In the genomic region with DNA sequence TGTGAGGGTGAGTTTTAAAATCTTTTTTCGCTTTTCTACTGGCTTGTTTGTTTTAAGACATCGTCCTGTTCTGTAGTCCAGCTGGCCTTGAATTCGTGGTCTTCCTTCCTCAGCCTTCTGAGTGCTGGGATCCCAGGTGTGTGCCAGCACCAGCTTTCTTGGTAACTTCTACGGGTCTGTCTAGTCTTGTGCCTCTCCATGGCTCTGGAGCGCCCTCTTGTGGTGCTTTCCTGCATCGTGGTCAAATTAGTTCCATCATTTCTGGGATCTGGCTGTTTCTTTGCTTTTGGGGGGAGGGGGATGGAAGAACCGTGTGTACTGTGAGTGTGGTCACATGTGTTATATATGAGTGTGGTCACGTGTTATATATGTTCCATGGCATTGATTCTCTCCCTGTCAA, we compare ENCODE assay signal across 8 mouse cellular contexts. TPM values are rescaled to one million over a fixed set of nuclear protein-coding genes. Genes with fewer than 3 reads are reported as not detected.
DNase-seq lines count a peak whose midpoint lies in the region; ATAC-seq lines count a peak whose summit lies in the region.

No protein-coding gene starts in this region.

- H3K4me3 ChIP-seq in embryonic facial prominence, embryonic 11.5 days (ENCODE audit: low read depth, low read length) = no peak overlapping the region
- no peak overlapping the region for H3K4me3 ChIP-seq in kidney, embryonic 15.5 days (replicated peaks)
- H3K4me3 ChIP-seq in liver, embryonic 11.5 days (ENCODE audit: low read depth, low read length) = no peak overlapping the region
- H3K4me3 ChIP-seq in neural tube, embryonic 11.5 days (ENCODE audit: low read depth, low read length) = no peak overlapping the region
- no peak overlapping the region for H3K4me3 ChIP-seq in stomach, embryonic 14.5 days (ENCODE audit: low read depth, low read length)

- no peaks in the 10 kb centered on the region for H3K27me3 ChIP-seq in embryonic facial prominence, embryonic 11.5 days (ENCODE audit: control insufficient read depth, insufficient read depth, low read length)
- no peaks in the 10 kb centered on the region for H3K27me3 ChIP-seq in kidney, embryonic 15.5 days
- no peaks in the 10 kb centered on the region for H3K27me3 ChIP-seq in liver, embryonic 11.5 days (replicated peaks; ENCODE audit: control insufficient read depth, insufficient read depth, low read length)
- H3K27me3 ChIP-seq in neural tube, embryonic 11.5 days (ENCODE audit: control insufficient read depth, insufficient read depth, low read length) = no peaks in the 10 kb centered on the region
- no peaks in the 10 kb centered on the region for H3K27me3 ChIP-seq in stomach, embryonic 14.5 days (ENCODE audit: control insufficient read depth, insufficient read depth, low read length)

- H3K4me2 ChIP-seq in embryonic facial prominence, embryonic 11.5 days (ENCODE audit: low read depth, low read length) = no peak overlapping the region
- H3K4me2 ChIP-seq in kidney, embryonic 15.5 days = no peak overlapping the region
- H3K4me2 ChIP-seq in liver, embryonic 11.5 days = no peak overlapping the region
- no peak overlapping the region for H3K4me2 ChIP-seq in neural tube, embryonic 11.5 days (ENCODE audit: low read depth)
- H3K4me2 ChIP-seq in stomach, embryonic 14.5 days (replicated peaks; ENCODE audit: low read depth, low read length) = no peak overlapping the region

- H3K4me1 ChIP-seq in embryonic facial prominence, embryonic 11.5 days (ENCODE audit: control insufficient read depth, insufficient read depth, low read length) = no peaks in the 10 kb centered on the region
- no peaks in the 10 kb centered on the region for H3K4me1 ChIP-seq in kidney, embryonic 15.5 days
- H3K4me1 ChIP-seq in liver, embryonic 11.5 days (replicated peaks; ENCODE audit: control insufficient read depth, insufficient read depth, low read length) = no peaks in the 10 kb centered on the region
- H3K4me1 ChIP-seq in neural tube, embryonic 11.5 days (ENCODE audit: control insufficient read depth, insufficient read depth, low read length) = no peaks in the 10 kb centered on the region
- no peaks in the 10 kb centered on the region for H3K4me1 ChIP-seq in stomach, embryonic 14.5 days (ENCODE audit: control insufficient read depth, insufficient read depth, low read length)

- H3K9ac ChIP-seq in embryonic facial prominence, embryonic 11.5 days (replicated peaks; ENCODE audit: low read length) = no peak overlapping the region
- H3K9ac ChIP-seq in kidney, embryonic 15.5 days = no peak overlapping the region
- H3K9ac ChIP-seq in liver, embryonic 11.5 days (ENCODE audit: low read depth, low read length) = no peak overlapping the region
- H3K9ac ChIP-seq in neural tube, embryonic 11.5 days (ENCODE audit: low read length) = no peak overlapping the region
- no peak overlapping the region for H3K9ac ChIP-seq in stomach, embryonic 14.5 days (replicated peaks; ENCODE audit: low read depth, low read length)

- H3K36me3 ChIP-seq in embryonic facial prominence, embryonic 11.5 days (replicated peaks; ENCODE audit: control insufficient read depth, insufficient read depth, low read depth, low read length) = peaks cover 3% of the 10 kb centered on the region
- peaks cover 24% of the 10 kb centered on the region for H3K36me3 ChIP-seq in kidney, embryonic 15.5 days
- peaks cover 4% of the 10 kb centered on the region; the same call in 1 of the 2 replicates for H3K36me3 ChIP-seq in liver, embryonic 11.5 days (ENCODE audit: control insufficient read depth, insufficient read depth, low read length)
- H3K36me3 ChIP-seq in neural tube, embryonic 11.5 days (ENCODE audit: control insufficient read depth, insufficient read depth, low read length) = peaks cover 3% of the 10 kb centered on the region; the same call in 1 of the 2 replicates
- H3K36me3 ChIP-seq in stomach, embryonic 14.5 days (ENCODE audit: control insufficient read depth, insufficient read depth, low read length) = peaks cover 13% of the 10 kb centered on the region

- peak; percentile 69; the same call in 1 of the 2 replicates for ATAC-seq in embryonic facial prominence, embryonic 11.5 days (replicated peaks; ENCODE audit: insufficient number of reproducible peaks, low FRiP score, low TSS enrichment, low read depth)
- ATAC-seq in kidney, embryonic 15.5 days (replicated peaks; ENCODE audit: low FRiP score) = peak; percentile 49; the same call in 1 of the 2 replicates
- ATAC-seq in liver, embryonic 11.5 days (replicated peaks; ENCODE audit: low FRiP score) = peak; percentile 65
- no peak for ATAC-seq in neural tube, embryonic 11.5 days (ENCODE audit: insufficient read depth, low FRiP score, low TSS enrichment)
- ATAC-seq in stomach, embryonic 14.5 days (ENCODE audit: insufficient number of reproducible peaks, insufficient read depth, low FRiP score, low read depth) = 0 out of 2 replicates have a peak, but pooled peaks have one; percentile 37

- DNase-seq in B cell, adult 2 months = peak; percentile 89 to 90
- peak; percentile 85 to 89 for DNase-seq in adrenal gland, postnatal 36 days
- DNase-seq in embryonic facial prominence, embryonic 11.5 days (ENCODE audit: low spot score) = peak; percentile 91
- peak; percentile 78 for DNase-seq in heart, adult 8-10 months (ENCODE audit: low spot score)
- DNase-seq in liver, embryonic 11.5 days (ENCODE audit: low spot score) = peak; percentile 77
- peak; percentile 85 for DNase-seq in neural tube, embryonic 11.5 days (ENCODE audit: low spot score)

- WGBS in embryonic facial prominence, embryonic 11.5 days = 10% methylated on average over 8 of the region's 8 CpGs
- WGBS in kidney, embryonic 15.5 days = 8% methylated on average over 8 of the region's 8 CpGs
- WGBS in liver, embryonic 11.5 days = 8% methylated on average over 8 of the region's 8 CpGs
- WGBS in neural tube, embryonic 11.5 days = 9% methylated on average over 8 of the region's 8 CpGs
- whole genome bisulfite sequencing in stomach, embryonic 14.5 days = 9% methylated on average over 8 of the region's 8 CpGs

- no peaks in the 10 kb centered on the region for H3K9me3 ChIP-seq in embryonic facial prominence, embryonic 11.5 days (replicated peaks; ENCODE audit: control insufficient read depth, low read length)
- no peaks in the 10 kb centered on the region for H3K9me3 ChIP-seq in kidney, embryonic 15.5 days (replicated peaks)
- H3K9me3 ChIP-seq in liver, embryonic 11.5 days (ENCODE audit: control insufficient read depth, low read length) = no peaks in the 10 kb centered on the region
- H3K9me3 ChIP-seq in neural tube, embryonic 11.5 days (ENCODE audit: control insufficient read depth, low read length) = no peaks in the 10 kb centered on the region
- no peaks in the 10 kb centered on the region for H3K9me3 ChIP-seq in stomach, embryonic 14.5 days (ENCODE audit: control insufficient read depth, low read depth, low read length)

- no peak overlapping the region for H3K27ac ChIP-seq in embryonic facial prominence, embryonic 11.5 days (replicated peaks; ENCODE audit: low read depth, low read length)
- no peak overlapping the region for H3K27ac ChIP-seq in kidney, embryonic 15.5 days
- no peak overlapping the region for H3K27ac ChIP-seq in liver, embryonic 11.5 days (ENCODE audit: low read depth, low read length)
- no peak overlapping the region for H3K27ac ChIP-seq in neural tube, embryonic 11.5 days (ENCODE audit: low read depth, low read length)
- no peak overlapping the region for H3K27ac ChIP-seq in stomach, embryonic 14.5 days (ENCODE audit: low read length)

RNA-seq across cellular contexts. Expression of a gene that starts 14.5 kb away (rescaled TPM):
- total RNA-seq in adrenal gland, postnatal 36 days (2021) = 10 to 100 TPM; 30.3 to 36.2 TPM
- 103 and 104 TPM in 2 replicates for polyA plus RNA-seq in embryonic facial prominence, embryonic 11.5 days (2014; fragmentation: Nextera tagmentation; extraction: Ambion mirVana)
- 10 to 100 TPM; 13.3 to 20.8 (median 19.9) TPM for total RNA-seq in heart, adult 8-10 months (2022)
- 64.1 and 67.8 TPM in 2 replicates for polyA plus RNA-seq in kidney, embryonic 15.5 days (2015; fragmentation: Nextera tagmentation; extraction: Ambion mirVana)
- polyA plus RNA-seq in liver, embryonic 11.5 days (2014; fragmentation: Nextera tagmentation; extraction: Ambion mirVana) = 53.6 and 54.2 TPM in 2 replicates
- polyA plus RNA-seq in neural tube, embryonic 11.5 days (2014; fragmentation: Nextera tagmentation; extraction: Ambion mirVana) = 98.1 and 102 TPM in 2 replicates
- polyA plus RNA-seq in stomach, embryonic 14.5 days (2014; fragmentation: Nextera tagmentation; extraction: Ambion mirVana) = 69.2 and 71.1 TPM in 2 replicates

RNA-seq across cellular contexts. Expression of a gene that starts 28.2 kb away (rescaled TPM):
- 1 to 10 TPM; 5.8 to 7.6 TPM for total RNA-seq in adrenal gland, postnatal 36 days (2021)
- polyA plus RNA-seq in embryonic facial prominence, embryonic 11.5 days (2014; fragmentation: Nextera tagmentation; extraction: Ambion mirVana) = 0.31 and 0.45 TPM in 2 replicates
- total RNA-seq in heart, adult 8-10 months (2022) = 1 to 10 TPM; 3.5 to 5.7 (median 3.9) TPM
- polyA plus RNA-seq in kidney, embryonic 15.5 days (2015; fragmentation: Nextera tagmentation; extraction: Ambion mirVana) = 0.33 and 0.44 TPM in 2 replicates
- polyA plus RNA-seq in liver, embryonic 11.5 days (2014; fragmentation: Nextera tagmentation; extraction: Ambion mirVana) = 1.0 and 1.3 TPM in 2 replicates
- polyA plus RNA-seq in neural tube, embryonic 11.5 days (2014; fragmentation: Nextera tagmentation; extraction: Ambion mirVana) = 0.37 and 0.90 TPM in 2 replicates
- polyA plus RNA-seq in stomach, embryonic 14.5 days (2014; fragmentation: Nextera tagmentation; extraction: Ambion mirVana) = 1.1 and 1.2 TPM in 2 replicates

RNA-seq across cellular contexts. Expression of a gene that starts 33.0 kb away (rescaled TPM):
- 10 to 100 TPM; 18.3 to 20.0 TPM for total RNA-seq in adrenal gland, postnatal 36 days (2021)
- 43.1 and 45.3 TPM in 2 replicates for polyA plus RNA-seq in embryonic facial prominence, embryonic 11.5 days (2014; fragmentation: Nextera tagmentation; extraction: Ambion mirVana)
- 1 to 10 TPM; 6.2 to 8.1 (median 7.6) TPM for total RNA-seq in heart, adult 8-10 months (2022)
- 29.0 and 31.0 TPM in 2 replicates for polyA plus RNA-seq in kidney, embryonic 15.5 days (2015; fragmentation: Nextera tagmentation; extraction: Ambion mirVana)
- 26.7 and 31.3 TPM in 2 replicates for polyA plus RNA-seq in liver, embryonic 11.5 days (2014; fragmentation: Nextera tagmentation; extraction: Ambion mirVana)
- 35.9 and 36.1 TPM in 2 replicates for polyA plus RNA-seq in neural tube, embryonic 11.5 days (2014; fragmentation: Nextera tagmentation; extraction: Ambion mirVana)
- polyA plus RNA-seq in stomach, embryonic 14.5 days (2014; fragmentation: Nextera tagmentation; extraction: Ambion mirVana) = 27.7 and 30.1 TPM in 2 replicates

RNA-seq across cellular contexts. Expression of a gene that starts 34.0 kb away (rescaled TPM):
- not detected for total RNA-seq in adrenal gland, postnatal 36 days (2021)
- 0.22 and 0.35 TPM in 2 replicates for polyA plus RNA-seq in embryonic facial prominence, embryonic 11.5 days (2014; fragmentation: Nextera tagmentation; extraction: Ambion mirVana)
- total RNA-seq in heart, adult 8-10 months (2022) = under 1 TPM in 1 of 4 experiments, not detected in 3; 0.11 TPM
- polyA plus RNA-seq in kidney, embryonic 15.5 days (2015; fragmentation: Nextera tagmentation; extraction: Ambion mirVana) = not detected in 2 replicates
- 0.07 and 0.19 TPM in 2 replicates for polyA plus RNA-seq in liver, embryonic 11.5 days (2014; fragmentation: Nextera tagmentation; extraction: Ambion mirVana)
- 0.11 TPM in 1 of 2 replicates, not detected in the other for polyA plus RNA-seq in neural tube, embryonic 11.5 days (2014; fragmentation: Nextera tagmentation; extraction: Ambion mirVana)
- 0.11 and 0.22 TPM in 2 replicates for polyA plus RNA-seq in stomach, embryonic 14.5 days (2014; fragmentation: Nextera tagmentation; extraction: Ambion mirVana)
